Mouse (Mus musculus) urinary bladder, postnatal 4 days (tissue): ENCODE measurements around the gene Spata5.

ENCODE experiments used
- DNase-seq, 2 experiments: peaks; one replicate each; pipeline ENCODE4 v3.0.0; 2021 to 2022; ENCODE audit warnings: low spot score in 2 of 2

The Spata5 gene

DNA sequence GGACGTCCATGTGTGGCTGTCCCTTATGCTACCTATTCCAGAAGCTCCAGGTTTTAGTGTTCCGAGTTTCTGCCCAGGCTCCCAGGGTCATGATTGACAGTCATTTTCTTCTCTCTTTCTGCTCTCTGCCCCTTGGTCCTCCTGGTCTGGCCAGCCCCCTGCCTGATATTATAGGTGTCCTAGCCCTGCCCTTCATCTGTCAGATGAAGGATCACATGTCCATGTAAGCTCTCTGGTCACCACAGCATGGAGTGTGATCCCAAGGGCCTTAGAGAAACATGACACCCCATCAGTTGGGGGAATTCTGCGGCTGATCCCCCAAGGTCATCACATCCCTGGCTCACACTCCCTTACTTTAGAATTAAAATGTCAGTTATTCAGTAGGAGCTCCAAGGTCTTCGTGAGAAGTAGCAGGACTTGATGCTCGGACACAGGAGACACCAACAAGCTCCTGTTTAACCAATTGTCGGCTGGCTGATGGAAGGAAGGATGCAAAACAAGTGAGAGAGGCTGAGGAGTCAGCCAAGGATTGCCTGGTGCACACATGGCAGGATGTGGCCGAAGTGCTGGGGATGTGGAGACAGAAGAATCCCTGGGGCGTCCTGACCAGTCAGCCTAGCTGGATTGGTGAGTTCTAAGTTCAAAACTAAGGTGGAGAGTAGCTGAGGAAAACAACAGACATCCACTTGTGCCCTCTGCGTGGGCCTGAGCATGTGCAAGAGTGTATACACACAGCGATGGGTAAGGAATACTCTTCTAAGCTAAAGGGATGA lies 195.4 kb downstream of the Spata5 start:
- DNase-seq = peak in 1 of 2 experiments; percentile 46

GRCm38 (mm10) chr3:37616586-37617547 lies 197.2 kb downstream of the Spata5 start:
- no peak for DNase-seq
